Mouse (Mus musculus): ENCODE measurements around the gene Nom1. TPM values are rescaled to one million over a fixed set of nuclear protein-coding genes. Genes with fewer than 3 reads are reported as not detected.
A peak's percentile ranks its signal among the peaks of the same experiment; 100 is the strongest.

Nom1 gene
- polyA plus RNA-seq, 2 experiments, result 10.4 to 13.9 TPM

DNA sequence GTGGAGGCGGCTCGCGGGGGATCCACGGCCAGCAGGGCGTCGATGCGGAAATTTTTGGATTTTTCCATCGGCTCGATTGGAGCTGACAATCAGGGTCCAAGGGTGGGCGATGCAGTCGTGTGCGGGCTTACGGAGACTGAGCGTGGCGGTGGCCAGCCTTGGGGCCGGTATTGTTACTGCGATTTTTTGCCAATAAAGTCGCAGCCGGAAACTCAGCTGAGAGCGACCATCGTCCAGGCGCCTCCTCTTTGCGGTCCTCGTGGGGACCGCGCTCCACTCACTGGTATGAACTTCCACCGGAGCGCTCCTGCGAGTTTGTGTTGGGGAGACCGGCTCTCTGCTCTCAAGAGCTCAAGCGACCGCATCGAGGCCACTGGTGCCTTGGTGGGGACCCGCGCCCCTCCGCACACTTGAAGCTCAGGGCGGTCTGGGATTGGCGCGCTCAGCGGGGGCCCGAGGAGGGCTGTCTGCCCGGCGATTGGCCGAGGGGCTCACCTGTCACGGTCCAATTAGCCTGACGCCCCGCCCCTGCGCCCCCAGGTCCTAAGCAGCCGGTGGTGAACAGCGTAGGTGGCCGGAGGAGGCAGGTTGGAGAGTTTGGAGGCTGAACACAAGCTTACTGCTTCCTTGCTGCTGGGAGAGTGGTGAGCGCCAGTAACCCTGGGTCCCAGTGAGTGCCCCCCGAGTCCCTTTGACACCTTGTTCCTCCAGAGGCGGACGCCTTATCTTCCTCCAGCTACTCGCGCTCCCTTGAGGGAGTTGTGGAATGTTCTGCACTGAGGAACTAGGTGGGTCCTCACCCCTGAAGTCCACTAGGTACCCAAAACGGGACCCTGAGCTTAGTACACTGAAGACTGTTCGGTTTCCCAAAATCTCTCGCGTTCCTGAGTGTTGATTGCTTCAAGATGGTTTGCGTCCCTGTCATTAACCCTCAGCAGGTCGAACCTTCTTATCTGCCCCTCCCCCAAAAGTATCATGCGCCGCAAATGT is 44.0 kb downstream of the Nom1 start, which contains the start of gene Mnx1:
Gene Mnx1, minus strand, starts transcription at position 263 of the 990 bp plus-strand sequence.
- H3K4me1 ChIP-seq (replicated peaks; ENCODE audit: control insufficient read depth in 2 of 2, insufficient read depth in 2 of 2, low read length in 1 of 2), result no peaks in the 10 kb centered on the region
- no peaks in the 10 kb centered on the region for H3K9me3 ChIP-seq (ENCODE audit: control insufficient read depth, low read length)
- peak within 1 kb of the TSS; percentile 18 for H3K4me2 ChIP-seq (ENCODE audit: low read depth)
- no peak for TF ChIP-seq EP300 (IDR thresholded peaks at IDR 0.05; ENCODE audit: low read depth)
- TF ChIP-seq CTCF (IDR thresholded peaks at IDR 0.05; ENCODE audit: low read depth), result no peak
- H3K36me3 ChIP-seq (replicated peaks; ENCODE audit: control insufficient read depth, insufficient read depth, low read depth), result no peaks in the 10 kb centered on the region
- H3K27ac ChIP-seq, result no peak within 1 kb of the TSS
- H3K4me3 ChIP-seq (ENCODE audit: insufficient read depth in 1 of 2, low read depth in 2 of 2, low read length in 2 of 2), result peak within 1 kb of the TSS in 1 of 2 experiments; percentile 1; a peak in 1 of 4 replicates
- DNase-seq (ENCODE audit: low read depth in 3 of 3, low spot score in 3 of 3) (no peak), ATAC-seq (ENCODE audit: insufficient read depth) (no peak)
- peaks cover 93% of the 10 kb centered on the region for H3K27me3 ChIP-seq (ENCODE audit: control insufficient read depth, insufficient read depth, low read length)
- no peak within 1 kb of the TSS for H3K9ac ChIP-seq (replicated peaks)
- WGBS (ENCODE audit: insufficient replicate concordance), result under 1% methylated on average over 65 of the region's 65 CpGs

- no peak overlapping the region for H3K4me2 ChIP-seq (ENCODE audit: low read depth)
- H3K9ac ChIP-seq (replicated peaks), result no peak overlapping the region
- H3K27ac ChIP-seq, result no peak overlapping the region
- ATAC-seq (ENCODE audit: insufficient read depth) (no peak), DNase-seq (ENCODE audit: low read depth in 3 of 3, low spot score in 3 of 3) (no peak)
- TF ChIP-seq CTCF (IDR thresholded peaks at IDR 0.05; ENCODE audit: low read depth) (peak; percentile 26), EP300 (IDR thresholded peaks at IDR 0.05; ENCODE audit: low read depth) (no peak)
- peaks cover 93% of the 10 kb centered on the region for H3K27me3 ChIP-seq (ENCODE audit: control insufficient read depth, insufficient read depth, low read length)
- no peak overlapping the region for H3K4me3 ChIP-seq (ENCODE audit: insufficient read depth in 1 of 2, low read depth in 2 of 2, low read length in 2 of 2)
- H3K9me3 ChIP-seq (ENCODE audit: control insufficient read depth, low read length), result no peaks in the 10 kb centered on the region
- H3K36me3 ChIP-seq (replicated peaks; ENCODE audit: control insufficient read depth, insufficient read depth, low read depth), result no peaks in the 10 kb centered on the region
- 2% methylated on average over 14 of the region's 14 CpGs for WGBS (ENCODE audit: insufficient replicate concordance)
- no peaks in the 10 kb centered on the region for H3K4me1 ChIP-seq (replicated peaks; ENCODE audit: control insufficient read depth in 2 of 2, insufficient read depth in 2 of 2, low read length in 1 of 2)
Observed at GRCm38 (mm10) chr5:29479198-29479593, 44.7 kb downstream of the Nom1 start.

DNA sequence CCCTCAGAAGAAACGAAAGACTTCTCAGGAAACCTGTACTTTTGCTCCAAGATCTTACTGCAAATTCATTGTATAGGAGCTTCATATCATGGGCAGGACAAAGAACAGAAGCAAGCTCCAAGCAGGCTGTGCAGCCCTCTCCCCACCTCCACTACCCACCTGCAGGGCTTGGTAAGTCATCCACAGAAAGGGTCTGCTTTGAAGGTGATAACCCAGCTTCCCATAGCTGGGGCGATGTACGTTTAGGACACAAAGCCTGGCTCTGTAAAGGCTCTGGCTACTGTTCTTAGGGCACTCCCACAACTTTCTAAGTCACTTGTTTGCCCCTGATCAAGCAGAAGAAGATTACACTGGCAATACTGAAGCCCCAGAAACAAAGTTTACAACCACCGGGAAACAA is 49.3 kb downstream of the Nom1 start:
- no peak overlapping the region for H3K27ac ChIP-seq

GRCm38 (mm10) chr5:29484965-29485940 is 50.8 kb downstream of the Nom1 start:
- DNase-seq (ENCODE audit: low read depth in 3 of 3, low spot score in 3 of 3), result no peak
- peaks cover 76% of the 10 kb centered on the region for H3K27me3 ChIP-seq (ENCODE audit: control insufficient read depth, insufficient read depth, low read length)

More for the DNA sequence above, 49.3 kb downstream of the Nom1 start:
- no peak for ATAC-seq (ENCODE audit: insufficient read depth)
- H3K9ac ChIP-seq (replicated peaks), result no peak overlapping the region
- H3K36me3 ChIP-seq (replicated peaks; ENCODE audit: control insufficient read depth, insufficient read depth, low read depth), result no peaks in the 10 kb centered on the region
- no peak for DNase-seq (ENCODE audit: low read depth in 3 of 3, low spot score in 3 of 3)
- no peaks in the 10 kb centered on the region for H3K9me3 ChIP-seq (ENCODE audit: control insufficient read depth, low read length)
- no peak overlapping the region for H3K4me2 ChIP-seq (ENCODE audit: low read depth)
- H3K4me3 ChIP-seq (ENCODE audit: insufficient read depth in 1 of 2, low read depth in 2 of 2, low read length in 2 of 2), result no peak overlapping the region
- WGBS (ENCODE audit: insufficient replicate concordance), result 14% methylated on average over 4 of the region's 4 CpGs
- TF ChIP-seq EP300 (IDR thresholded peaks at IDR 0.05; ENCODE audit: low read depth), result no peak
- no peak for TF ChIP-seq CTCF (IDR thresholded peaks at IDR 0.05; ENCODE audit: low read depth)
- H3K4me1 ChIP-seq (replicated peaks; ENCODE audit: control insufficient read depth in 2 of 2, insufficient read depth in 2 of 2, low read length in 1 of 2), result no peaks in the 10 kb centered on the region
- peaks cover 90% of the 10 kb centered on the region for H3K27me3 ChIP-seq (ENCODE audit: control insufficient read depth, insufficient read depth, low read length)

More at GRCm38 (mm10) chr5:29484965-29485940, 50.8 kb downstream of the Nom1 start:
- Histone ChIP-seq H3K4me2 (ENCODE audit: low read depth) (no peak overlapping the region), H3K4me1 (replicated peaks; ENCODE audit: control insufficient read depth in 2 of 2, insufficient read depth in 2 of 2, low read length in 1 of 2) (no peaks in the 10 kb centered on the region), H3K9ac (replicated peaks) (no peak overlapping the region), H3K36me3 (replicated peaks; ENCODE audit: control insufficient read depth, insufficient read depth, low read depth) (no peaks in the 10 kb centered on the region), H3K4me3 (ENCODE audit: insufficient read depth in 1 of 2, low read depth in 2 of 2, low read length in 2 of 2) (no peak overlapping the region), H3K9me3 (ENCODE audit: control insufficient read depth, low read length) (no peaks in the 10 kb centered on the region), H3K27ac (no peak overlapping the region)
- ATAC-seq (ENCODE audit: insufficient read depth), result no peak
- TF ChIP-seq CTCF (IDR thresholded peaks at IDR 0.05; ENCODE audit: low read depth) (no peak), EP300 (IDR thresholded peaks at IDR 0.05; ENCODE audit: low read depth) (no peak)
- WGBS (ENCODE audit: insufficient replicate concordance), result 3% methylated on average over 38 of the region's 38 CpGs
